Mouse (Mus musculus): ENCODE measurements around the gene Nek4.

Gene Nek4

DNA sequence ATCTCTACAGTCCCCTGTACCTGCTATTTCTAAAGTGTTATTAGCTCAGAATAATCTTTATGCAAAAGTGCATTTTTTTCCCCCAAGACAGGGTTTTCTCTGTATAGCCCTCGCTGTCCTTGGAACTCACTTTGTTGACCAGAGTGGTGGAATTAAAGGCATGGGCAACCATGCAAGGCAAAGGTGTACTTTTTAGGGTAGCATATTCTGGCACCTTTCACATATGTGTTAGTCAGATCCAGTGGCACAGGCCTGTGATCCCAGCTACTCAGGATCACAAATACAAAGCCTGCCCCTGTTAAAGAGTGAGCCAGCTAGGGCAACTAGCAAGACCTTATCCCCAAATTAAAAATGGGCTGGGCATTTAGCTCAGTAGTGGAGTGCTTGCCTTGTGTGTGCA is 9.2 kb downstream of the Nek4 start:
- no peak for DNase-seq (ENCODE audit: low spot score)

DNA sequence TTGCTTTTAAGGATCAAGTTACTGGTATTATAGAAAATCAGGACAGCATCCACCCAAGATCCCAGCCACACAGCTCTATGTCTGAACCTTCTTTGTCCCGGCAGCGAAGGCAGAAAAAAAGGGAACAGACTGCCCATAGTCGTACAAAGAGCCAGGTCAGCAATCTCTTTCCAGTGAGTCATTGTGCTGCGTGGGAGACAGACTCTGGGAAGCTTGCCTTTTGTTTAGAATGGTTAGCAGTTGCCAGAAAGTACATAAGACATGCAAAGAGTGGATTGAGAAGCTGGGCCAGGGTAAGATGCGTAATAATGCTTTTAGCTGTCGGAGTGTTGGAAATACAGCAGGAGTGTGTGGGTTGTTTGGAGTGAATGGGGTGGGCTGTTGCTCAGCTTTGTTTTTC is 23.0 kb downstream of the Nek4 start:
- DNase-seq (ENCODE audit: low spot score), result no peak

DNA sequence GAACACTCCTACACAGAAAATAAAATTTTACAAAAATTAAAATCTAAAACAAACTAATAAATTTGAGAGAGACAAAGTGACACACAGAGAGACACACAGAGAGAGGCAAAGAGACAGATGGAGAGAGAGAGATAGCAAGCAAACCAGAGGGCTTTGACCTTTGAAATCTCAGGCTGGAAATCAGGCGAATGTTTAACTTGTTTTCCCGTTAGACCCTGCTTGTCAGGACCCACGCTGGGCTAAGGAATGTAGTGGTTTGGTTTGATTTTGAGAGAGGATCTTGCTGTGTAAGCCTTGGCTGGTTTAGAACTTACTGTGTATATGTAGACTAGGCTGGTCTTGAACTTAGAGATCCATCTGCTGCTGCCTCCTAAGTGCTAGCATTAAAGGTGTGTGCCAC is 25.0 kb downstream of the Nek4 start:
- DNase-seq (ENCODE audit: low spot score), result no peak

- no peak for DNase-seq (ENCODE audit: low spot score)
These were observed 45.2 kb downstream of the Nek4 start for GRCm38 (mm10) chr14:30996417-30996816.

- no peak for DNase-seq (ENCODE audit: low spot score)
These were observed 49.2 kb downstream of the Nek4 start for GRCm38 (mm10) chr14:31000356-31000755.

- no peak for DNase-seq (ENCODE audit: low spot score)
These were observed 49.7 kb downstream of the Nek4 start for GRCm38 (mm10) chr14:31000816-31001306.

DNA sequence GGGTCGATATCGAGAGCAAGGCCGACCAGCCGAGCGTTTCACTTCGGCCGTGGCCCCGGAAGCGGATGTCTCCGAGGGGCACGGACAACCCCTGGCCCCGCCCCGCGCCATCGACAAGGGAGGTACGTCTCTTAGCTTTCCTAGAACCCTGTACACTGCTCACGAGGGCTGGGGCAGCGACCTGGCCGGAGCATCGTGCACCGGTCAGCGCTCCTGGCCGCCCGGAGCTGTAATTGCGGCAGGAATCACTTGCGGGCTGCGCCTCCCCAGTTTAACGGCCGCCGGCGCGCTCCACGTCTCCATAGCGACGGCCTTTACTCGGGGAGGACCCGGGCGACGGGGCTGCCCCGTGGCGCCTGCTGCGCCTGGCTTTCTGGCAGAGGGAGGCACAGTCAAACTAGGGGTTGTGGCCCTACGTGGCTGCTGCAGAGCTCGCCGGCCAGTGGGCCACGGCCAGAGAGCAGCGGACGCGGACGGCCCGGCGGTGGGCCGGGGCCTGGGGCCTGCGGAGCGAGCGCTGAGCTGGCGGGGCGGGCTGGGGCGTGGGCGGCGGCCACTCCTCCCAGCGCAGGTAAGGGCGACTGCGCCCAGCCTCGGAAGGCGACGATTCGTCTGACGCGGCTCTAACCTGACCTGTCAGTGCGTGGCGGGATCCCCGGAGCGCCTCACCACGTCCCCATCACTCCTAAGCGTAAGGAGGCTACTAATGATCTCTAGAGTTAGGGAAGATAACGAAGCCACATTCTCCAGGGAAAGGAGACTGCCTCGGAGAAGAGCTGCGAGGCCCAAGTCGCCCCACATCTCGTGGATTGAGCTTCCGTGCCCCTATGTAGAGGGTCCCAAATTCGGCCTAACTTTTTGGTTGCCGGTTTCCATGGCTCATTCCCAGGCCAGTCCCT is 50.4 kb downstream of the Nek4 start, which contains the start of the genes Glt8d1 and Spcs1:
TSS of gene Glt8d1 (plus strand) at position 94 of the 899 bp plus-strand sequence.
TSS of gene Spcs1 (minus strand) at position 366 of the 899 bp plus-strand sequence.
- DNase-seq (ENCODE audit: low spot score), result peak; percentile 83

GRCm38 (mm10) chr14:31004527-31004926 is 53.4 kb downstream of the Nek4 start:
- DNase-seq (ENCODE audit: low spot score), result no peak

DNA sequence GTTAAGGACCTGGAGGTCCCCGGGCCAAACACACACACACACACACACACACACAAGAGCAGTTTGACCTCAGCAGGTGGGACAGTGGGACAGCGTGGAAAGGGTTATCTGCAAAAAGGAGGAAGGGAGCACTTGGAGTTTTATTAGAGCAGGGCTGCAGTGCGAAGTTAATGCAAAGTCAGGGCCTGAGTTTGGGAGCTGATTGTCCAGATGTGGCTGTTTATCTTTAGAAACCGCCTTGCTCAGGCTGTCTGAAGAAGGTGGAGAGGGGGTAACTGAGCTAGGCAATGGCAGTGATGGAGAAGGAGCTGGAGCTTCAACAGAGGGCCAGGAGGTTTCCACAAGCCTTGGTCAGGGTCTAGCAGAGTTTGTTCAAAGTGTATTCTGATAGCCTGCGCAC is 55.6 kb downstream of the Nek4 start:
- no peak for DNase-seq (ENCODE audit: low spot score)

DNA sequence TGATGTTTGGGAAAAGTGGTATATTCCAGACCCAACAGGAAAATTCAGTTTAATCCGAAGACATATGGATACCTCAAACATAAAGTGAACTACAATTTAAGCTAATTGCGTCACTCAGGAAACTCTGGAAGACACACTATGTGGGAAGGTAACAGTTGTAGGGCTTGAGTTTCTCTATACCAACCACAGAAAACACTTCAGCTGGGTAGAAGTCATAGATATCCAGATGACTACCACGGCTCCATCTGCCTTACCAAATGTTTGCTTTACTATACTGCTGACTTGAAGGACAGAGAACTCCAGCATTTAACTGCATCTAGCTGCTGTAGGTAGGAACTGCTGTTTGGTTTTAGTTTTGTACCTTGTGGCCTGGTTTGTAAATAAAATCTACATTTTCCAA is 60.4 kb downstream of the Nek4 start:
- DNase-seq (ENCODE audit: low spot score), result no peak

GRCm38 (mm10) chr14:31013928-31014327 is 62.8 kb downstream of the Nek4 start:
- no peak for DNase-seq (ENCODE audit: low spot score)

GRCm38 (mm10) chr14:31016063-31016462 is 64.9 kb downstream of the Nek4 start:
- no peak for DNase-seq (ENCODE audit: low spot score)

- peak; percentile 50 for DNase-seq (ENCODE audit: low spot score)
These were observed 66.7 kb downstream of the Nek4 start for GRCm38 (mm10) chr14:31017854-31018253.

- DNase-seq (ENCODE audit: low spot score), result peak; percentile 98
These were observed 67.7 kb downstream of the Nek4 start, which contains the start of the genes Pbrm1 and Gnl3 for GRCm38 (mm10) chr14:31018860-31019291. TSS of gene Pbrm1 (plus strand) at chr14:31019138. TSS of gene Gnl3 (minus strand) at chr14:31019152.

DNA sequence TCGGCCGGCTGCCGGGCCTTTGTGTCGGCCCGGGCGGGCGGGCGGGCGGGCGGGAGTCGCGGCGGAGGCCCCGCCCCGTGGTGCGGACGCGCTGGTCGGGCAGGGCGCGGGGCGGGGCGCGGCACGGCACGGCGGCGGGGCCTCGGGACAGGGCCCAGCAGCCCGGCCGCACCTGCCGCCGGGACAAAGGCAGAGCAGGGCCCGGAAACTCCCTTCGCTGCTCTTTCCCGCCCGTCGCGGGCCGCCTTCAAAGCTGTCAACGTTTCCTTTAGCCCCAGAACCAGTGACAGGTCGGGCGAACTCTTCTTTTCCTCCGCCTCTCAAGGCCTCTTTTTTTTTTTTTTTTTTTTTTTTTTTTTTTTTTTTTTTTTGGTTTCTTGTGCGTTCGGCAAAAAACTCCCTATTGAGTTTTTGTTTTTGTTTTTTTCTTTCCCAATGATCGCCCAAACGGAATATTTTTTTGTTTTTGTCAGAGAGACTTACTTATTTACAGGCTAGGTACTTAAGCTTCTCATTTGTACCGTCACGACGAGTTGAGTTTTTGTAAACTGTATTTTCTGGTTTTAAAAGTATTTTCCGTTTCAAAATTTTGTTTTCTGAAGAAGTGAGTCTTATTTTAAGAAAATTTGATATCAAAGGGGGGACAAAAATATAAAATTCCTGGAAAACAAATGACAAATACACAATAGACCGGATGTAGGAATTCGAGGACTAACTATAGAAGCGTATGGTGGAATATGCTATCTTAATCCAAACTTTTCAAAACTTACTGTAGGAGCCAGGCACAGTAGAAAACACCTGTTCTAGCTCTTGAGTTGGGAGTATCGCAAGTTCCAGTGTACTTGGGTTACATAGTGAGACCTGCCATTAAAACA is 68.4 kb downstream of the Nek4 start:
- peak; percentile 82 for DNase-seq (ENCODE audit: low spot score)

DNA sequence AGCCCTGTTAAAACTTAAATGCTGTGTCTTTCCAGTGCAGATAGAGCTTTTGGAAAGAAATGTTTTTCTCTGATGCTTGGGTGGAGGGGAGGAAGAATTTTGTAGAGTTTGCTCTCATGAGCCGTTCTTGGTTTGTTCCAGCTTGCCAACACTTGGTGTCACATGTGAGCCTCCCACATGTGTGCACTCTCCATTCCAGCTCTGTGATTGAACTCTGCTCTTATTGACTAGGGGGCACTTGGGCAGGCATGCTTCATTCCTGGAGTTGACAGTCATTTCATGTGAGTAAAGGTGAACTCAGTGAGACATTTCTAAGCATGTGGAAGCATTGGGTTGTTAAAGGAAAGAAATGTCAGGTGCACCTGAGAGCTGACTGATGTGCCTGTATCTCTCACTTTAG is 71.4 kb downstream of the Nek4 start:
- no peak for DNase-seq (ENCODE audit: low spot score)

DNA sequence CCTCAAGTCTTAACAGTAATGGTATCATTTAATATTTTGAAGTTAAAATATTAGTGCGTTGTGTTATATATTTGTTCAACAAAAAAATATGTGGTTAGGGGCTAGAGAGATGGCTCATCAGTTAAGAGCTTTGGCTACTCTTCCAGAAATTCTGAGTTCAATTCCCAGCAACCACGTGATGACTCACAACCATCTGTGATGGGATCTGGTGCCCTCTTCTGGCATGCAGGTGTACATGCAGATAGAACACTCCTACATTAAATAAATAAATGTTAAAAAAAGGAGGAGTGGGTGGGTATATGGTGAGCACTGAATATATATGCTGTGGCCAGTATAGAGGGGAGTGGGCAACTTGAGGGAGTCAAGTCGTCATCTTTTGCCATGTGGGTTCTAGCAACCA is 74.6 kb downstream of the Nek4 start:
- peak; percentile 20 for DNase-seq (ENCODE audit: low spot score)

Measured in retina, embryonic 14.5 days (tissue).